Mouse (Mus musculus): ENCODE measurements around the gene Ppp1r12c. TPM values are rescaled to one million over a fixed set of nuclear protein-coding genes. Genes with fewer than 3 reads are reported as not detected.

The Ppp1r12c gene
- total and polyA plus RNA-seq, 3 experiments = 64.2 to 153 TPM; not detected in 1

DNA sequence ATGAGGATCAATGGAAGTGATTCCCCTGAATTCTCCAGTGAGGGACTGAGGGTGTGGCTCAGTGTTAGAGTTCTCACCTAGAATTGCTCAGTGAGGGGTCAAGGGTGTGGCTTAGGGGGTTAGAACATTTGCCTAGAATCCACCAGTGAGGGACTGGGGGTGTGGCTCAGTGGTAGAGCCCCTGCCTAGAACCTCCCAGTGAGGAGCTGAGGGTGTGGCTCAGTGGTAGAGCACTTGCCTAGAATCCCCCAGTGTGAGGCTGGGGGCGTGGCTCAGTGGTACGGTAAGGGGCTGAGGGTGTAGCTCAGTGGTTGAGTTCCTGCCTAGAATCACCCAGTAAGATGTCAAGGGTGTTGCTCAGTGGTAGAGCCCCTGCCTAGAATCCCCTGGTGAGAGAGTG lies 37.5 kb upstream of the Ppp1r12c start:
- Histone ChIP-seq H3K4me3 (ENCODE audit: control insufficient read depth in 1 of 2, insufficient read depth in 1 of 2, low read depth in 2 of 2, low read length in 2 of 2) (no peak overlapping the region), H3K27ac (ENCODE audit: control insufficient read depth, low read depth, low read length) (no peak overlapping the region), H3K36me3 (ENCODE audit: control insufficient read depth in 1 of 2, insufficient read depth in 2 of 2, low read length in 2 of 2) (no peaks in the 10 kb centered on the region), H3K4me1 (ENCODE audit: control insufficient read depth in 1 of 2, insufficient read depth in 2 of 2, low read length in 2 of 2) (no peaks in the 10 kb centered on the region), H3K9me3 (replicated peaks; ENCODE audit: insufficient read depth, low read length) (no peaks in the 10 kb centered on the region), H3K9ac (ENCODE audit: control insufficient read depth, low read depth, low read length, poor library complexity, severe bottlenecking) (no peak overlapping the region), H3K27me3 (ENCODE audit: control insufficient read depth in 1 of 2, insufficient read depth in 2 of 2, low read length in 2 of 2) (peaks cover 5 to 11% of the 10 kb centered on the region in 2 experiments; a peak in 3 of 4 replicates), H3K79me2 (ENCODE audit: control insufficient read depth, insufficient read depth, low read length, poor library complexity) (no peaks in the 10 kb centered on the region)
- no peak for DNase-seq (ENCODE audit: low read depth, low spot score)
- no peak for TF ChIP-seq ZMIZ1 (IDR thresholded peaks at IDR 0.05; ENCODE audit: low read depth, low read length)
- no peak for TF ChIP-seq ELF1 (IDR thresholded peaks at IDR 0.05; ENCODE audit: low read depth, low read length)
- no peak for TF ChIP-seq TBP (IDR thresholded peaks at IDR 0.05; ENCODE audit: low read depth, low read length)
- TF ChIP-seq MEF2A (IDR thresholded peaks at IDR 0.05; ENCODE audit: extremely low read depth, insufficient replicate concordance, low read depth, low read length, poor library complexity, severe bottlenecking) = no peak

DNA sequence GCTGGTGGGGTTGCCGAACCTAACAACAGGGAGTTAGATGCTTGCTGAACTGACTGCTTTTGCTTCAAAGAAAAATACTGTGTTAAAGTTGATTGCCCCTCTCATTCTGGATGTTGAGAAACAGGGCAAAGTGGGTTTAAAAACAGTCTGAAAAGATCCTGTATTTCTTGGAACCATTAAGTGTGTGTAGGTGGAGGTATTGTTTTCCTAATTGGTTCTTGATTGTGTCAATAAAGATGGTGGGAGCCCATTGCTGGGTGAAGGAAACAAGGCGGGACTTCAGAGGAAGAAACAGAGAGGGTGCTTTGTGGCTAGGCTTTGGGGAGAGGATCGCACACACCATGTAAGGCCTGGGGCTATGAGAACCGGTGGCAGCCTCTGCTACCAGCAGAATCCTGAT lies 35.7 kb upstream of the Ppp1r12c start:
- Histone ChIP-seq H3K9ac (ENCODE audit: control insufficient read depth, low read depth, low read length, poor library complexity, severe bottlenecking) (no peak overlapping the region), H3K36me3 (ENCODE audit: control insufficient read depth in 1 of 2, insufficient read depth in 2 of 2, low read length in 2 of 2) (no peaks in the 10 kb centered on the region), H3K27me3 (ENCODE audit: control insufficient read depth in 1 of 2, insufficient read depth in 2 of 2, low read length in 2 of 2) (peaks cover 5 to 11% of the 10 kb centered on the region in 2 experiments; a peak in 3 of 4 replicates), H3K4me1 (ENCODE audit: control insufficient read depth in 1 of 2, insufficient read depth in 2 of 2, low read length in 2 of 2) (no peaks in the 10 kb centered on the region), H3K27ac (ENCODE audit: control insufficient read depth, low read depth, low read length) (no peak overlapping the region), H3K9me3 (replicated peaks; ENCODE audit: insufficient read depth, low read length) (no peaks in the 10 kb centered on the region), H3K4me3 (ENCODE audit: control insufficient read depth in 1 of 2, insufficient read depth in 1 of 2, low read depth in 2 of 2, low read length in 2 of 2) (no peak overlapping the region), H3K79me2 (ENCODE audit: control insufficient read depth, insufficient read depth, low read length, poor library complexity) (no peaks in the 10 kb centered on the region)
- no peak for DNase-seq (ENCODE audit: low read depth, low spot score)
- no peak for TF ChIP-seq E2F4 (IDR thresholded peaks at IDR 0.05; ENCODE audit: borderline replicate concordance, low read depth, low read length)
- no peak for TF ChIP-seq MYB (IDR thresholded peaks at IDR 0.05; ENCODE audit: low read depth, low read length)
- TF ChIP-seq MAZ (IDR thresholded peaks at IDR 0.05; ENCODE audit: low read depth, low read length) = no peak
- TF ChIP-seq MEF2A (IDR thresholded peaks at IDR 0.05; ENCODE audit: extremely low read depth, insufficient replicate concordance, low read depth, low read length, poor library complexity, severe bottlenecking) = no peak
- no peak for TF ChIP-seq ZMIZ1 (IDR thresholded peaks at IDR 0.05; ENCODE audit: low read depth, low read length)
- TF ChIP-seq HCFC1 (IDR thresholded peaks at IDR 0.05; ENCODE audit: low read depth, low read length) = no peak
- no peak for TF ChIP-seq USF2 (IDR thresholded peaks at IDR 0.05; ENCODE audit: borderline replicate concordance in 1 of 2, insufficient read depth in 1 of 2, low read depth in 1 of 2, low read length in 2 of 2)
- TF ChIP-seq BHLHE40 (IDR thresholded peaks at IDR 0.05; ENCODE audit: borderline replicate concordance, low read depth, low read length) = no peak
- TF ChIP-seq MAFK (IDR thresholded peaks at IDR 0.05; ENCODE audit: borderline replicate concordance, low read depth, low read length) = no peak
- TF ChIP-seq USF1 (IDR thresholded peaks at IDR 0.05; ENCODE audit: low read depth, low read length) = no peak
- no peak for TF ChIP-seq CTCF (IDR thresholded peaks at IDR 0.05 in 2 of 3, conservative IDR thresholded peaks at IDR 0.05 in 1 of 3; ENCODE audit: control insufficient read depth in 1 of 3, insufficient read depth in 1 of 3, low read depth in 2 of 3, low read length in 3 of 3, poor library complexity in 1 of 3, severe bottlenecking in 1 of 3)
- TF ChIP-seq ZC3H11A (IDR thresholded peaks at IDR 0.05; ENCODE audit: low read depth, low read length) = no peak
- TF ChIP-seq RAD21 (IDR thresholded peaks at IDR 0.05; ENCODE audit: low read depth, low read length) = no peak
- TF ChIP-seq CHD2 (IDR thresholded peaks at IDR 0.05; ENCODE audit: low read length) = no peak
- TF ChIP-seq JUND (IDR thresholded peaks at IDR 0.05; ENCODE audit: low read depth, low read length) = no peak

Measured in MEL (cell line).